Mouse (Mus musculus): ENCODE data around the gene Wfdc16. TPM values are rescaled to one million over a fixed set of nuclear protein-coding genes. Genes with fewer than 3 reads are reported as not detected.
"Not testable (repeated sequence)": the region's sequence is repeated elsewhere in the genome, so short reads cannot be mapped to it uniquely, and the experiment has no call there.

The Wfdc16 gene
- total RNA-seq, 2 experiments from 2014 or later = not detected

DNA sequence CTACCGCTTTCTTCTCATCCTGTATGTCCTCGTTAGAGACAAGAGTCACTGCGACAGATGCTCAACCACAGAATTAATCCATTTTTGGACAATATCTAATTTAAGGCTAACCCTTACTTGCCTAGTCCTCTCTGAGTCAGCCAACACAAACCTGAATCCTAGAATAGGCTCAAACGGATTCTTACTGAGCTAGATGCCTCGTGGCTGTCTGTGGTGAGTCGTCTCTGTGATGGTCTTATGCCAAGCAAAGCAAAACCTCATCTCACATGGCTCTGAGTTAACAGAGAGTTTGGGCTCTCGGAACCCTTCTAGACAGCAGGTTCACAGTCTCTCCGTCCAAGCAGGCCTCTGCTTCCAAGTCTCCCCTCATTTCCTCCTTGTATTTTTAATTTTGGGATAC lies 34.2 kb downstream of the Wfdc16 start:
- intact Hi-C loops (cut with DNase I) = no loop called here
- no peak for DNase-seq

DNA sequence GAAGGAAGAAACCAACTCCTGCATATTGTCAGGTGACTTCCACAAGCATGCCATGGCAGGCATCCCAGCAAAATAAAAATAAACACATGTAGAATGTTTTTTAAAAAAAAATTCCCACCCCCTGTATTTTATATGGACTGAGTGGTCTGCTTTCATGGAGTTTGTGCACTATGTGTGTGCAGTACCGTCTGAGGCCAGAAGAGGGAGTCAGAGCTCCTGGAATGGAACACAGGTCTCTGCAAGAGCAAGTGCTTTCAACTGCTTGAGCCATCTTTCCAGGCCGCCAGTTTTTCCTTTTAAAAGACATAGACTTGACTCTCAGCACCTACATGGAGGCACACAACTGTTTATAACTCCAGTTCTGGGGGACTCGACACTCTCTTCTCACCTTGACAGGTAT lies 35.1 kb downstream of the Wfdc16 start:
- DNase-seq = no peak
- intact Hi-C loops (cut with DNase I) = no loop called here

- intact Hi-C loops (cut with DNase I) = no loop called here
- no peak for DNase-seq
Measured at GRCm38 (mm10) chr2:164600179-164600578, 38.4 kb downstream of the Wfdc16 start.

DNA sequence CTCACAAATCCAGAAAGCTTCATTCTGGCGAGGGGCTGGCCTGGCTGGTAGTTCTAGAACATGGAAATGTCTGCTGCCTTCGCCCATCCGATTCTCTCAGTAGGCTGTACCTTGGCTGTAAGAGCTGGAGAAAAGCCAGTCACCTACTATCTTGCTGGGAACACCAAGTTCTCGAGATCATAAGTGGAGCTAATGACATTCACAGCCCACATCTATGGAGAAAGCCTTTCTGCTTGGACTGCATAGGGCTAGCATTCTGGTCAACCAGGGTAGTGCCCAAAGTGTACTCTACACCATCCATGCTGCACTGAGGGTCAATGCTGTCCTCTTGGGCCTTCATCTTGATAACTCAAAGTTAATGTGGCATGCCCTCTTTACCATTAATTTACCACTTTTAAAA lies 45.1 kb downstream of the Wfdc16 start, which contains the start of gene Eppin:
TSS of gene Eppin (minus strand) at position 101 of the 400 bp plus-strand sequence.
- no peak for DNase-seq
- intact Hi-C loops (cut with DNase I) = loop anchor here (2.0 kb wide), 1 partner anchor 203 kb away; no protein-coding TSS in a partner anchor

DNA sequence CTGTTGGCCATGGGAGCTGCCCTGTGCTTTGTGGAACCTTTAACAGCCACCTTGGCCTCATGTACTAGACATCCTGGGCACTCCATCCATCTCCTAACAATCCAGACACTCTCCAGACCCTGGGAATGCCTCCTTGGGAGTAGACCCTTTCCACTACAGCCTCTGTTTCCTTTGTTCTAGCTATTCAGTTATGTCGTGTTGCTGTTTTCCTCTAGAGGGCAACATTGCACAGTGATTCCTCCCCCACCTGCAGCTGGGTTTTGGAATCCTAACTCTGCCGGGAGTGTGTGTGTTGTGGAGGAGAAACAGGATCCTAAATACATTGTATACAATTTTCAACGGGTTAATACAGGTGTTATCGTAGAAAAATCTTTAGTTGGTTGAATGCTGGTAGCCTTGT lies 46.6 kb downstream of the Wfdc16 start:
- no peak for DNase-seq
- intact Hi-C loops (cut with DNase I) = loop anchor here (1.0 to 2.0 kb wide), 2 partner anchors 134 to 205 kb away; no protein-coding TSS in a partner anchor

DNA sequence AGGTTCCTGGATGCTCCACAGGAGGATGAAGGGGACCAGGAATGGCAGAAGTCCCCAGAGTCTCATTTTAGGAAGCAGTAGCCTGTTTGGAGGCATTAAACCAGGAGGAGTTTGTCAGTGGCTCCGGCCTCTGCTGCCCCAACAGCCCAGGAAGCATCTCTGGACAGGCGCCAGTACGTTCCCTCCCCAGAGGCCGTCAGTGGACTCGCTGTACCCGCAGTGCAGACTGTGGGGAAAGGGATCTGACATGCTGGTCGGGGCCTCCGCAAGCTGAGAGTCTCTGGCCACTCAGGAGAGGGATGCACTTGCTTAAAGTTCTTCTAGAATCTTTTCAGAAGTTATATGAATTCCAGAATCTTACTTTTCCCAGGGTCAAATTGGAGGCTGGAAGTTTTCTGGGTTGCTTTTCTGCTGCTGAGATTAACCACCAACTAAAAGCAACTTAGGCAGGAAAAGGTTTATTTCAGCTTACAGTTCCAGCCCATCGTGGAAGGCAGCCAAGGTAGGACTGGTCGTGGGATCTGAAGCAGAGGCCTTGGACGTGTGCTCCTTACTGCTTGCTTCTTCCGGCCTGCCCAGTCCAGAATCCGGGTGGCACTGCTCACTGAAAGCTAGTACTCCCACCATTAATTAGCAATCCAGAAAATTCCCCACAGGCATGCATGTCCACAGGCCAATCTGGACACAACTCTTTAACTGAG lies 53.4 kb downstream of the Wfdc16 start, which contains the start of gene Wfdc6a:
TSS of gene Wfdc6a (minus strand) at position 423 of the 701 bp plus-strand sequence.
- intact Hi-C loops (cut with DNase I) = not testable (repeated sequence)
- DNase-seq = peak; percentile 43 to 49

Other genes with a start within 250 kb of the Wfdc16 start
- 10 to 100 TPM in 1 of 2 experiments, 1 to 10 TPM in 1; 8.0 to 11.0 TPM for gene Slpi, start 249.7 kb downstream of the Wfdc16 start, total RNA-seq (2021)
- gene Rbpjl, start 235.7 kb downstream of the Wfdc16 start, total RNA-seq (2021) = not detected
- under 1 TPM; 0.51 to 0.75 TPM for gene Matn4, start 233.6 kb downstream of the Wfdc16 start, total RNA-seq (2021)
- 10 to 100 TPM; 20.6 to 20.7 TPM for gene Sdc4, start 194.9 kb downstream of the Wfdc16 start, total RNA-seq (2021)
- gene Sys1, start 181.8 kb downstream of the Wfdc16 start, total RNA-seq (2021) = 10 to 100 TPM; 23.0 to 24.6 TPM
- gene Gm20458, start 177.8 kb downstream of the Wfdc16 start, total RNA-seq (2021) = 1 to 10 TPM; 7.6 to 7.7 TPM
- not detected for gene Trp53tg5, start 165.1 kb downstream of the Wfdc16 start, total RNA-seq (2021)
- gene Dbndd2, start 152.7 kb downstream of the Wfdc16 start, total RNA-seq (2021) = 10 to 100 TPM; 14.3 to 15.8 TPM
- 10 to 100 TPM; 34.2 to 35.6 TPM for gene Pigt, start 141.3 kb downstream of the Wfdc16 start, total RNA-seq (2021)
- gene Wfdc2, start 76.4 kb downstream of the Wfdc16 start, total RNA-seq (2021) = 1 to 10 TPM; 1.0 to 1.2 TPM
- gene Spint3, start 65.3 kb downstream of the Wfdc16 start, total RNA-seq (2021) = not detected
- gene Wfdc6a, start 53.3 kb downstream of the Wfdc16 start, total RNA-seq (2021) = under 1 TPM in 1 of 2 experiments, not detected in 1; 0.53 TPM
- not detected for gene Eppin, start 45.2 kb downstream of the Wfdc16 start, total RNA-seq (2021)
- gene Wfdc6b, start 25.3 kb downstream of the Wfdc16 start, total RNA-seq (2021) = not detected
- not detected for gene Wfdc8, start 25.2 kb downstream of the Wfdc16 start, total RNA-seq (2021)
- not detected for gene Wfdc10, start 17.2 kb upstream of the Wfdc16 start, total RNA-seq (2021)
- gene Wfdc9, start 17.8 kb upstream of the Wfdc16 start, total RNA-seq (2021) = not detected
- gene Wfdc11, start 35.3 kb upstream of the Wfdc16 start, total RNA-seq (2021) = not detected
- not detected for gene Wfdc13, start 46.3 kb upstream of the Wfdc16 start, total RNA-seq (2021)
- not detected for gene Spint4, start 59.7 kb upstream of the Wfdc16 start, total RNA-seq (2021)
- not detected for gene Spint5, start 76.5 kb upstream of the Wfdc16 start, total RNA-seq (2021)
- not detected for gene Wfdc3, start 107.1 kb upstream of the Wfdc16 start, total RNA-seq (2021)
- 10 to 100 TPM; 22.8 to 29.3 TPM for gene Dnttip1, start 107.2 kb upstream of the Wfdc16 start, total RNA-seq (2021)
- 1 to 10 TPM; 2.5 to 3.1 TPM for gene Ube2c, start 131.1 kb upstream of the Wfdc16 start, total RNA-seq (2021)
- gene Tnnc2, start 141.2 kb upstream of the Wfdc16 start, total RNA-seq (2021) = not detected
- 10 to 100 TPM; 23.4 to 29.0 TPM for gene Snx21, start 147.0 kb upstream of the Wfdc16 start, total RNA-seq (2021)
- gene Acot8, start 166.1 kb upstream of the Wfdc16 start, total RNA-seq (2021) = 10 to 100 TPM; 10.4 to 13.0 TPM
- gene Zswim3, start 166.3 kb upstream of the Wfdc16 start, total RNA-seq (2021) = 1 to 10 TPM; 2.5 to 2.7 TPM
- 1 to 10 TPM; 4.2 to 4.5 TPM for gene Zswim1, start 183.9 kb upstream of the Wfdc16 start, total RNA-seq (2021)
- gene Spata25, start 189.7 kb upstream of the Wfdc16 start, total RNA-seq (2021) = under 1 TPM; 0.46 to 0.78 TPM
- 100 to 1,000 TPM; 103 to 106 TPM for gene Ctsa, start 194.1 kb upstream of the Wfdc16 start, total RNA-seq (2021)
- gene Neurl2, start 194.7 kb upstream of the Wfdc16 start, total RNA-seq (2021) = 10 to 100 TPM; 46.2 to 51.4 TPM
- gene Pltp, start 218.9 kb upstream of the Wfdc16 start, total RNA-seq (2021) = 10 to 100 TPM; 40.3 to 46.3 TPM
- 10 to 100 TPM; 34.1 to 34.5 TPM for gene Pcif1, start 240.5 kb upstream of the Wfdc16 start, total RNA-seq (2021)

All from heart, postnatal 36 days (tissue).